Comparison of ENCODE assay signal across 11 mouse cellular contexts in the genomic region with DNA sequence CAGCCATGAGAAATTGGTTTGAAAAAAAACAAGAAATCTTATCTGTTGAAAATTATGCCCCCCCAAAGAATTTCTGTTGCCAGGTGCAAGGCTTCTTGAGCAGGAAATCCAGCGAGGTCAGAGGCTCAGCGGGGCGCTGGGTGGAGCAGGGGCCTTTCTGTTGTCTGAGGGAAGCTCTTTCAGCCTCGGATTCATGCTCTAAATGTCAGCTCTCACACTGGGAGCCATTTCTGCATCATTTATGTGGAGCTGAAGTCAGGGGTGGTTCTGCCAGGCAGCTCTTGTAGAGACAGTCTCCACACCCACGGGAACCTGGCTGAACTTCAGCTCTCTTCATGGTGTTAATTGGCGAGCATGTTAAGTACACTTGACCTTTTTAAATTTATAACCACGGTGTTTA.
DNase-seq lines count a peak whose midpoint lies in the region; ATAC-seq and TF ChIP-seq lines count a peak whose summit lies in the region.
"Had no signal": no experiment of that assay in that cellular context is flagged by ENCODE, and none has a peak within 500 bp of the region (broad histone marks: within the 10 kb centered on the region; RNA-seq: fewer than 3 reads in every experiment).

No protein-coding gene starts in this region.

- DNase-seq in frontal cortex, postnatal 25 days (ENCODE audit: low spot score in 2 of 2) = no peak
- peak; percentile 17 for DNase-seq in Muller cell, postnatal 12 days (ENCODE audit: inconsistent ontology term)
- DNase-seq in ovary, postnatal 36 days (ENCODE audit: low spot score) = no peak
- DNase-seq in kidney, adult 9 months = no peak
- no peak for DNase-seq in kidney, adult 18-20 months
- DNase-seq: adrenal gland, postnatal 36 days; heart, postnatal 4 days had no signal

- H3K9ac ChIP-seq in neural tube, embryonic 15.5 days (replicated peaks) = no peak overlapping the region

- peak overlapping the region; percentile 43 for H3K27ac ChIP-seq in cortical plate, adult 2 months (ENCODE audit: insufficient read depth, low read length)
- peak overlapping the region; percentile 33; the same call in 1 of the 2 replicates for H3K27ac ChIP-seq in neural tube, embryonic 15.5 days (replicated peaks)

- H3K27me3 ChIP-seq in neural tube, embryonic 15.5 days (replicated peaks) = no peaks in the 10 kb centered on the region

- peak; percentile 57; the same call in 1 of the 2 replicates for ATAC-seq in frontal cortex, adult (ENCODE audit: low TSS enrichment)
- ATAC-seq in neural tube, embryonic 15.5 days (ENCODE audit: low FRiP score) = peak; percentile 53; the same call in 1 of the 2 replicates

- peaks cover 16% of the 10 kb centered on the region for H3K4me1 ChIP-seq in cortical plate, adult 2 months (ENCODE audit: control insufficient read depth, insufficient read depth, low read length)
- peaks cover 12% of the 10 kb centered on the region for H3K4me1 ChIP-seq in neural tube, embryonic 15.5 days

- TF ChIP-seq POLR2A in cortical plate, adult 2 months (IDR thresholded peaks at IDR 0.05; ENCODE audit: extremely low read depth, insufficient read depth, low read length) = no peak

- H3K4me3 ChIP-seq in cortical plate, adult 2 months (ENCODE audit: insufficient read depth, low read length) = no peak overlapping the region
- no peak overlapping the region for H3K4me3 ChIP-seq in neural tube, embryonic 15.5 days (replicated peaks)
- H3K4me3 ChIP-seq: erythroblast, embryonic 14.5 days had no signal

- H3K4me2 ChIP-seq in neural tube, embryonic 15.5 days = no peak overlapping the region

- H3K9me3 ChIP-seq in neural tube, embryonic 15.5 days (replicated peaks) = no peaks in the 10 kb centered on the region

- WGBS in neural tube, embryonic 15.5 days = 13% methylated on average over 7 of the region's 7 CpGs

- no peaks in the 10 kb centered on the region for H3K36me3 ChIP-seq in neural tube, embryonic 15.5 days

- no peak for TF ChIP-seq CTCF in cortical plate, adult 2 months (IDR thresholded peaks at IDR 0.05; ENCODE audit: extremely low read depth, insufficient read depth, low read length)
